Mouse (Mus musculus) small intestine, adult 2 months (tissue): ENCODE data around the gene Rsc1a1.

Experiments
- CTCF ChIP-seq: fragments of 200-500 bp; IDR thresholded peaks from 2 replicates; pipeline ENCODE4 v1.5.1; 2012; ENCODE audit warnings: low read depth, mild to moderate bottlenecking, control low read depth, inconsistent platforms, low read length, moderate library complexity, mixed read lengths; ENCODE audit not compliant: insufficient replicate concordance, insufficient read length; ENCODE audit errors: extremely low read depth
- POLR2A ChIP-seq: fragments of 200-500 bp; IDR thresholded peaks from 2 replicates; pipeline ENCODE4 v1.6.1; 2012; ENCODE audit warnings: low read depth, mild to moderate bottlenecking, control low read depth, inconsistent platforms, low read length, moderate library complexity

DNA sequence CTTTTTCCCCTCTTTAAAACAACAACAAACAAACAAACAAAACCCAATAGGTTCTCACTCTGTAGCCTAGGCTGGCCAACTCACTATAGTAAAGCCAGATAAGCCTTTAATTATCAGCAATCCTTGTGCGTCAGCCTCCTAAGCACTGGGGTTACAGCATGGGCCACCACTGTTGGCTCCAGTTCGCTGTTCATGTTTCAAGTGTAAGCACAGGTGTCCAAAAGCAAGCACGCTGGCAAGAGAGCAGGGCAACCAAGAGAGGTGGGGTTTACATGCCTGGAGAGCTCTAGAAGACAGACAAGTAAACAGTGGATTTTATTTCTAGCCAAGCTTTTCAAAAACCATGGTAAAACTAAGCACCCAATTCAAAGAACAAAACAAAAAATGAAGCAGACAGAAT is 694 bp upstream of the Rsc1a1 start:
- no peak for TF ChIP-seq CTCF
- no peak for TF ChIP-seq POLR2A
